Mouse (Mus musculus): ENCODE results near the gene Cyb561a3. TPM values are rescaled to one million over a fixed set of nuclear protein-coding genes. Genes with fewer than 3 reads are reported as not detected.

Gene Cyb561a3
- polyA plus RNA-seq, 1 experiment from 2014 or later = 16.3 TPM

Other genes with a start within 250 kb of the Cyb561a3 start
- 0.33 and 0.41 TPM in 2 replicates for gene Syt7, start 188.1 kb upstream of the Cyb561a3 start, polyA plus RNA-seq (2016; fragmentation: Nextera tagmentation; extraction: Ambion mirVana)
- 0.11 TPM in 1 of 2 replicates, not detected in the other for gene Lrrc10b, start 119.7 kb upstream of the Cyb561a3 start, polyA plus RNA-seq (2016; fragmentation: Nextera tagmentation; extraction: Ambion mirVana)
- gene Ppp1r32, start 94.2 kb upstream of the Cyb561a3 start, polyA plus RNA-seq (2016; fragmentation: Nextera tagmentation; extraction: Ambion mirVana) = not detected in 2 replicates
- gene Cpsf7, start 51.9 kb upstream of the Cyb561a3 start, polyA plus RNA-seq (2016; fragmentation: Nextera tagmentation; extraction: Ambion mirVana) = 53.7 and 58.2 TPM in 2 replicates
- 64.7 and 70.2 TPM in 2 replicates for gene Sdhaf2, start 51.0 kb upstream of the Cyb561a3 start, polyA plus RNA-seq (2016; fragmentation: Nextera tagmentation; extraction: Ambion mirVana)
- gene Tmem216, start 20.9 kb upstream of the Cyb561a3 start, polyA plus RNA-seq (2016; fragmentation: Nextera tagmentation; extraction: Ambion mirVana) = 60.0 and 62.2 TPM in 2 replicates
- 52.2 and 55.5 TPM in 2 replicates for gene Tmem138, start 190 bp downstream of the Cyb561a3 start, polyA plus RNA-seq (2016; fragmentation: Nextera tagmentation; extraction: Ambion mirVana)
- 443 and 508 TPM in 2 replicates for gene Ddb1, start 28.2 kb downstream of the Cyb561a3 start, polyA plus RNA-seq (2016; fragmentation: Nextera tagmentation; extraction: Ambion mirVana)
- 19.7 and 22.8 TPM in 2 replicates for gene Tkfc, start 28.5 kb downstream of the Cyb561a3 start, polyA plus RNA-seq (2016; fragmentation: Nextera tagmentation; extraction: Ambion mirVana)
- gene Vwce, start 57.0 kb downstream of the Cyb561a3 start, polyA plus RNA-seq (2016; fragmentation: Nextera tagmentation; extraction: Ambion mirVana) = 1.8 and 2.8 TPM in 2 replicates
- gene Pga5, start 100.9 kb downstream of the Cyb561a3 start, polyA plus RNA-seq (2016; fragmentation: Nextera tagmentation; extraction: Ambion mirVana) = not detected in 2 replicates
- 34.3 and 37.7 TPM in 2 replicates for gene Vps37c, start 111.6 kb downstream of the Cyb561a3 start, polyA plus RNA-seq (2016; fragmentation: Nextera tagmentation; extraction: Ambion mirVana)
- gene Cd5, start 161.8 kb downstream of the Cyb561a3 start, polyA plus RNA-seq (2016; fragmentation: Nextera tagmentation; extraction: Ambion mirVana) = 0.06 and 0.26 TPM in 2 replicates

Measured in limb, embryonic 10.5 days (tissue).